Mouse (Mus musculus) thymus, postnatal 4 days (tissue): ENCODE results near the gene Rcl1.

Source experiments
- DNase-seq: peaks from one replicate; pipeline ENCODE4 v3.0.0; 2021

The Rcl1 gene

GRCm38 (mm10) chr19:29100874-29101542 is at the start of gene Rcl1:
Gene Rcl1, plus strand, starts transcription at chr19:29101375.
- DNase-seq: peak; percentile 94

GRCm38 (mm10) chr19:29052786-29053185 is 48.4 kb upstream of the Rcl1 start:
- no peak for DNase-seq

- DNase-seq: no peak
Observed at GRCm38 (mm10) chr19:29054594-29054993, 46.6 kb upstream of the Rcl1 start.

DNA sequence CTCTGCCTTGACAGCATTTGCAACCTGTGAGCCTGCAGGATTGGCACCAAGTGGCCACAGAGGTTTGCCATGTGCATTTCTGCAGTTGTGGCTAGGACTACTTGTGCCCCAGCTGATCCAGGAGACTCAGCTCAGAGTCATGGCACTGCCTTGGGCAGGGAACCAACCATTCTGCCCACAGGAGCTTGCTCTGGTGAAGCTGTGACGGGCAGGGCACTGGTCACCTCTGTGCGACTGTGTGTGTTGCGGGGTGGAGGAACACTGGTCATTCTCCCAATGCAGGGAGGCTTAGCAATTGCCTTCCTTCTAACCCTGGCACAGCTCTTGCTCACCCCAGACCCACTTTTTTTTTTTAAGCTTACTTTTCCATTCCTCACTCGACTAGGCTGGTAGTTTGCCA is 45.7 kb upstream of the Rcl1 start:
- no peak for DNase-seq

DNA sequence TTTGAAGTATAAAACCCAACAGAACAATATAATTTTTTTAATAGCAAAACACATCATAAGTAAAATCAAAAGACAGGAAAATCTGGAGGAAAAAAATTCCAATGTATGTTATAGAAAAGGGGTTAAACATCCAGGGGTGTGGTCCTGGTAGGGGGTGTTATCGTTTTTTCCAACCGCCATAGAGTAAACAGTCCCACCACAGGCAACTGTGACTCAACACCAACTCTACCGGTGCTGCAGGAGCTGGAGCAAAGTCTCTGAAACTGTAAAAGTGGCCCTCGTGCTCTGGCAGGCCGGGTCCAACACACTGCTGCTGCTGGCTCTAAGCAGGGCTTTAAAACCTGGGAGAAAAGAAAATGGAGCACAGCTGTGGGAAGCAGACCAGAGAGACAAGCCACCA is 42.4 kb upstream of the Rcl1 start:
- DNase-seq: no peak

GRCm38 (mm10) chr19:29059688-29060087 is 41.5 kb upstream of the Rcl1 start:
- no peak for DNase-seq

GRCm38 (mm10) chr19:29060299-29060698 is 40.9 kb upstream of the Rcl1 start:
- DNase-seq: no peak

DNA sequence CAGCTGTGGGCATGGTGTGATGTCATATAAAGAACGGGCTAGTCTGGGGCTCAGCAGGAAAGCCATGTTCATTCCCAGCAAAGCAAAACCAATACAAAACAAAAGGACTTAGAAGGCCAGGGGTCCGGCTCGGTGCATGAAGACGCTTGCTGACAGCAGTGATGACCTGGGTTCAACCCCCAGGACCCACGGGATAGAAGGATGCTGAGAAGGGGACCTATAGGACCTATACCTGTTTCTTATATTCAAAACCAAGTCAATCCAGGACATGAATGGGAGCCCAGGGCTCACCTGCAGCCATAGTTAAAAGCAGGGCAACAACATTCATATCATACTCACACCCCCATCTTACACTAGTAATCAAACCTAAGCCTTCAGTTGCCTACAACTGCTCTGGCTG is 38.2 kb upstream of the Rcl1 start:
- no peak for DNase-seq

GRCm38 (mm10) chr19:29063577-29064363 is 37.4 kb upstream of the Rcl1 start:
- DNase-seq: peak; percentile 98

- peak; percentile 47 for DNase-seq
Observed at GRCm38 (mm10) chr19:29064451-29065102, 36.6 kb upstream of the Rcl1 start.

DNA sequence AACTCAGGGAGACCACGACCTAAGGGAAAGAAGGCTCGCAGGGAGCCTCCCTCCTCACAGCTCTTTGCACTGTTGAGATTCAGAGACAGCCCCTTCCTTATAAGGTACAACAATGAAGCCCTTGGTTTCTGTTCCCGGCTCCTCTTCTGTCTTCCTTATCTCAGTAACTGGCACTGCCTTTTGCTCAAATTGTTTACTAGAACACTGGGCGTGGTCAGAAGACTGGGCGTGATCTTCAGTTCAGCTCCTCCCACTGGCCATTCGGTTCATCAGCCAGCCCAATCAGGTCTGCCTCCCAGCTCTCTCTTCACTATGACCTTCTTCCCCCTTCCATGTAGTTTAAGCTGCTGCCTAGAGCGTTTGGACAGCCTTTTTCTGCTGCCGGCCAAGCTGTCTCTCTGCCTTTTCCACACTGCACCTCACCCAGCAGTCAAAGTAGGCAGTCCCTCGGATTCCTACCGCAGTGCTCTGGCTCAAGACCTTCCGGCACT is 34.1 kb upstream of the Rcl1 start:
- DNase-seq: peak; percentile 72

DNA sequence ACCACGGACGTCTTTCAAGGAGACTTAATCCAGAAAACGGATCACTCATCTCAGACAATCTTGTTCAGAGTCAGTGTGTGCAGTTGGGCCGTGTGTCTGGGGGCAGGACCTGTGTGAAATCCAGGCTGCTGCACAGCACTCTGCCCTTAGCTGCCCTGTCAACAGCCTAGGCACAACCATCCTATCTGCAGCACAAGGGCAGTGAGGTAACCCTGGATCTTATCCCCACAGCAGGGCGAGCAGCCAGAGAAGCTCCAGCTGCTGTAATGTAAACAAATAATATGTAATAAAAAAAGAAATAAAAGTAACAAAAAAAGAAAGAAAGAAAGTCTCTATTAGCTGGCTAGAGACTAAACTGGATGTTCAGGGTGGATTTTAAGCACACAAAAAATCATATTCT is 32.0 kb upstream of the Rcl1 start:
- no peak for DNase-seq

- no peak for DNase-seq
Observed at GRCm38 (mm10) chr19:29074802-29075201, 26.4 kb upstream of the Rcl1 start.

GRCm38 (mm10) chr19:29088628-29089027 is 12.5 kb upstream of the Rcl1 start:
- no peak for DNase-seq

- no peak for DNase-seq
Observed at GRCm38 (mm10) chr19:29092194-29092593, 9.0 kb upstream of the Rcl1 start.

- no peak for DNase-seq
Observed at GRCm38 (mm10) chr19:29099106-29099505, 2.1 kb upstream of the Rcl1 start.

- no peak for DNase-seq
Observed at GRCm38 (mm10) chr19:29099596-29099995, 1.6 kb upstream of the Rcl1 start.

DNA sequence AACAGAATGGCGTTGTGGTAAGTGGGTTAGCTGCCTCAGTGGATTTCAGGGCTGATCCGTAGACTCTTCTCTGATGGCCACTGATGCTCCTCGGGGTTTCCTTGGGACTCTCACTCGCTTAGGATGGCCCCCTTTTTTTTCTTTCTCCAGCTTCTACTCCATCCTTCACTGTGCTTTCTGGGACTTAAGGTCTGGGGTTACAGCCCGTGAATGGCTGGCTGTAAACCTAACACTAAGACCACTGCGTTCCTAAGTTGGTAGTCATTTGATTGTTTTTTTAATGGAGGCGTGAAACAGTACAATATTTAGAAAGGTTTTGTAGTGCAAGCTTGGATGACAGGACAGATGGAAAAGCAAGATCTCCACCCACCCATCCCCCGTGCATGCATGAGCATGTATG is 914 bp upstream of the Rcl1 start:
- DNase-seq: no peak

- DNase-seq: no peak
Observed at GRCm38 (mm10) chr19:29101591-29101990, 416 bp downstream of the Rcl1 start.

GRCm38 (mm10) chr19:29102098-29102497 is 923 bp downstream of the Rcl1 start:
- no peak for DNase-seq

- no peak for DNase-seq
Observed at GRCm38 (mm10) chr19:29105816-29106215, 4.6 kb downstream of the Rcl1 start.

GRCm38 (mm10) chr19:29106261-29106660 is 5.1 kb downstream of the Rcl1 start:
- DNase-seq: peak; percentile 54

- DNase-seq: no peak
Observed at GRCm38 (mm10) chr19:29112662-29113061, 11.5 kb downstream of the Rcl1 start.
